13 mouse cellular contexts compared by ENCODE assay signal in genomic region chr7:132751716-132752115, GRCm38 (mm10).
DNase-seq lines count a peak whose midpoint lies in the region; ATAC-seq lines count a peak whose summit lies in the region.
"Had no signal": no experiment of that assay in that cellular context is flagged by ENCODE, and none has a peak within 500 bp of the region (broad histone marks: within the 10 kb centered on the region; RNA-seq: fewer than 3 reads in every experiment).

No protein-coding gene starts in this region.

- peak; percentile 74 for DNase-seq in kidney, adult 11 months
- DNase-seq in kidney, postnatal 4 days = no peak
- DNase-seq in 3T3-L1 (ENCODE audit: low read depth, low spot score) = peak; percentile 62
- peak; percentile 76 for DNase-seq in adrenal gland, postnatal 10 days
- DNase-seq in kidney, postnatal 14 days = peak; percentile 69
- no peak for DNase-seq in gastrocnemius, postnatal 10 days
- DNase-seq: heart, adult 11 months; lung, embryonic 14.5 days; right cerebral cortex, postnatal 25 days; thymus, postnatal 36 days had no signal

- no peak for ATAC-seq in erythroid progenitor cell, adult 5-6 weeks (replicated peaks; ENCODE audit: low FRiP score, poor library complexity, severe bottlenecking)
- ATAC-seq: forebrain, embryonic 16.5 days; midbrain, embryonic 16.5 days had no signal

Comparison
In these comparisons a context has a peak if more than half of its experiments do, and no peak if none do; other contexts are left out.
1. DNase-seq: peak in kidney, adult 11 months (single experiment), 3T3-L1 (single experiment), adrenal gland, postnatal 10 days (single experiment) and kidney, postnatal 14 days (single experiment); none in kidney, postnatal 4 days (0 of 2) and gastrocnemius, postnatal 10 days (single experiment).